Mouse (Mus musculus): ENCODE measurements around the gene Copb1.
"Not testable (repeated sequence)": the region's sequence is repeated elsewhere in the genome, so short reads cannot be mapped to it uniquely, and the experiment has no call there.

Copb1 gene

DNA sequence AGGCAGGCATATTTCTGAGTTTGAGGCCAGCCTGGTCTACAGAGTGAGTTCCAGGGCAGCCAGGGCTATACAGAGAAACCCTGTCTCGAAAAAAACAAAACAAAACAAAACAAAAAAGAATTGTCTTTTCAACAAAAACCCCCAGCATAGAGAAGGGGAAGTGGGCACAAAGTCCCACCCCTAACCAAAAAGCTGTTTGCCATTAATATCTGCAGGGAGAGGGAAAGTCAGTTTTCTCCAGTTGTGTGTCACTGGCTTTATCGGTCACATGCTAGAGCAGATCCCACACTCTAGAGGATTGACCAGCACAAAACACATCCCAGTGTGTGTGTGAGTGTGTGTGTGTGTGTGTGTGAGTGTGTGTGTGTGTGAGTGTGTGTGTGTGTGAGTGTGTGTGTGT is 59.7 kb downstream of the Copb1 start:
- POLR2A ChIA-PET, result not testable (repeated sequence)
- CTCF ChIA-PET, result interaction anchor here in 1 of 4 experiments (0.6 kb wide), 1 partner anchor 11 kb away, joined by 3 read pairs; no protein-coding TSS in a partner anchor

DNA sequence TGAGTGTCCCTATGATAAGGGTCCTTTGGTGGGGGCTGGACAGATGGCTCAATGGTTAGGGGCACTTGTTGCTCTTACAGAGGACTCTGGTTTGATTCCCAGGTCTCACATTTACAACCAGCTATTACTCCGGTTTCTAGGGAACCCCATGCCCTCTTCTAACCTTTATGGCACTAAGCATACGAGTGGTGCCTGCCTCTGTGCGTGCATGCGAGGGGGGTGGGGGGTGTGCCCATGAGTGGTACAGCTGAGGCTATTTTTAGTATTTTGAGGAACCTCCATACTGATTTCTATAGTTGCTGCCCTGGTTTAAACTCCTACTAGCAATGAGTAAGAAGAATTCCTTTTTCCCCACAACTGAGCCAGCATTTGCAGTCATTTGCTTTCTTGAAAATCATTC is 60.3 kb downstream of the Copb1 start:
- ChIA-PET POLR2A (no interaction called here), CTCF (interaction anchor here in 1 of 4 experiments (0.6 kb wide), 1 partner anchor 11 kb away, joined by 3 read pairs; no protein-coding TSS in a partner anchor)

DNA sequence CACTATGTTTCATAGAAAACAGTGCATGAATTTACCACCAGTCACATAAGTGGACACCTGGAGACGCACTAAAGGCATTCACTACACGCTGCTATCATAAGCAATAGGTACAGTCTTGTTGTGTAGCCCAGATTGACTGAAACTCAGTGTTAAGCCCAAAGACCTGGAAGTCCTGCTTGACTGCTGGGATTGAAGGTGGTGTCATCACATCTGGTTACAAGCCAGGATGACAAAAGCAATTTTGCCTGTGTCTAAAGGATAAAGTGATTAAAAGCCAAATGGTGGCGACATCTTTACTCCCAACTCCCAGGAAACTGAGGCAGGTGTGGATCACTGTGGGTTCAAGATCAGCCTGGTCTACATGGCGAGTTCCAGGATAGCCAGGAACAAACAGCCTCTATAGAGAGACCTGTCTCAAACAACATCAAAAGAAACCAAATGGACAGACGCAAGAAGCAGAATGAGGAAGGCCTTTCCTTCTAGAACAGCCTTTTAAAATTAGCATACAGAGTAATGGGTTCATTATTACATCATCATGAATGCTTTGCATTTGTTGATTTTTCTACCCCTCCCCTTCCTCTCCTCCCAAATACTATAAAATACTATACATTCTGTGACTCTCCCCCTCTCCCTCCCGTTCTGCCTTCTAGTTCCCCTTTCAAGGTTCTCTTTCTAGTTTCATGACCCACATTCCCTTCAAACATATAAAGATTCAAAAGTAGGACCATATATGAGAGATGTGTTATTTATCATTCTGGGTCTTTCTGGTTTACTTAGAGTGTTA is 61.0 kb downstream of the Copb1 start:
- CTCF ChIA-PET, result no interaction called here
- POLR2A ChIA-PET, result no interaction called here

DNA sequence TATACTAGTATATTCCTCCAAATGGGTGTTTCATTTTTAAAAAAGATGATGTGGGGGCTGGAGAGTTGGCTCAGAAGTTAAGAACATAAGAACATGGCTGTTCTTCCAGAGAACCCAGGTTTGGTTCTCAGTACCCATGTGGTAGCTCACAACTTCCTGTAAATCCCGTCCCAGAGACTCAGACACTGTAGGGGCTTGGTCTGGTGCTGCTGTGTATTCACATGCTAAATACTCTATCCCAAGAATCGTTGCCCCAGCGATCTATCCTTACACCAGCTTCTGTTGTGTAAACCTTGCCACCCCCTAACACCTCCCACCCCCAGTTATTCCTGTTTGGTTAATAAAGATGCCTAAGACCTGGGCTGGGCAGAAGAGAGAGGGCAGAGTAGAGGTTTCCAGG is 61.9 kb downstream of the Copb1 start:
- POLR2A ChIA-PET, result interaction anchor here in 1 of 4 experiments (0.6 to 2.5 kb wide), 4 partner anchors 54 to 823 kb away, joined by 3 to 6 read pairs (median 6); partner anchors contain the start of genes Btbd10 and Psma1

DNA sequence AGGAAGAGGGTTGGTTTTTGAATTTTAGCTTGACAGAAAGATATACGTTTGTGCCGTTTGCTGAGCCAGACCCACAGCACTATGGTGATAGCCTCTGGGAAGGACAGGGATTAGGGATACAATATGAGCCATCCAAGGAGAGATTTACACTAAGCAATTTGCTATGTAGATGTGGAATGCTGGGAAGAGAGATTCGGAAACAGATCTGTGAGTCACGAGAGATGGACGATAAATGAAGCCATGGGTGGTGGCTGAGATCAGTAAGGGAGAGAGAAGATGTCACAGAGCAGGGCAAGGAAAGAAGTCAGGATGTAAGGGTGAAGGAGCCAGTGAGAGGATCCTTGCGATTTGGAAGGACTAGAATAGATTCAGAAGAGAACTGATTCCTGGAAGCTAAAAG is 71.1 kb downstream of the Copb1 start:
- ChIA-PET CTCF (interaction anchor here in 1 of 4 experiments (0.6 kb wide), 1 partner anchor 11 kb away, joined by 3 read pairs; no protein-coding TSS in a partner anchor), POLR2A (interaction anchor here in 2 of 4 experiments (0.7 to 2.1 kb wide), 3 partner anchors 9 to 68 kb away, joined by 3 to 11 read pairs (median 3); no protein-coding TSS in a partner anchor)

More for the DNA sequence above, 61.9 kb downstream of the Copb1 start:
- CTCF ChIA-PET, result no interaction called here

DNA sequence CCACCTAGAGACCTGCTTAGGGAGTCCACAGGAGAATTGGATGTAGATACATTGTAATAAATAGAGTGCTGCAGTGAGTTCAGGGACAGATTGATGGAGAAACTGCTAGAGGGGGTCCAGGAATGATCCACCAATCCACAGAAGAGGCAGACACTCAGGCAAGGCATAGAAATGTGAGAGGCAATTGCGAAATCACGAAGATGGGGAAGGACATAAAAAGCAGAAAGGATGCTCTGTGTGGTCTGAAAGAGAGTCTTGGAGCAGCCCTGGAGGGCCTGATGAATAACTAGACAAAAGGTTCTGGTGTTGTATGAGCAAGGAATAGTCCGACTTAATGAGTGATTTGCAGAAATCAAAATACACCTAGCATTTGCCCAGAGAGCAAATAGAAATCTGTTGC is 71.8 kb downstream of the Copb1 start:
- CTCF ChIA-PET, result no interaction called here
- POLR2A ChIA-PET, result no interaction called here

DNA sequence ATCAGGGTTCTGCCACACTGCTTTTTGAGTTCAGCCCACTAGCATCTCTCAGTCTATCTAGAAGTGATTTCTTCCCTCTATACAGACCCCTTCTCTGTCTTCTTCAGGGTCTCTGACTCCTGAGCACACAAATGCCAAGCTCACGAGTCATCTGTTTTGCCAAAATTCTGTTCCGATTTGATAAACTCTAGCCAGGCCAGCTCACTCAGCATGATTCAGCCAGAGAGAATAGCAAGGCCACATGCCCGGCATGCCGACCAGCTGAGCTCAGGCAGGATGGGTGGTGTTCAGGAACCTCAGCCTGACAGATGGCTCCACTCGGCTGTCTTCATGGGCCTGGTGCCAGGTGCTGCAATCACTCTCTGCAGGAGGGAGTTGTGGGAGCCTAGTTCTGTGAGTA is 73.1 kb downstream of the Copb1 start:
- ChIA-PET POLR2A (interaction anchor here in 1 of 4 experiments (0.5 to 1.3 kb wide), 2 partner anchors 13 to 35 kb away, joined by 3 to 5 read pairs; no protein-coding TSS in a partner anchor), CTCF (no interaction called here)

DNA sequence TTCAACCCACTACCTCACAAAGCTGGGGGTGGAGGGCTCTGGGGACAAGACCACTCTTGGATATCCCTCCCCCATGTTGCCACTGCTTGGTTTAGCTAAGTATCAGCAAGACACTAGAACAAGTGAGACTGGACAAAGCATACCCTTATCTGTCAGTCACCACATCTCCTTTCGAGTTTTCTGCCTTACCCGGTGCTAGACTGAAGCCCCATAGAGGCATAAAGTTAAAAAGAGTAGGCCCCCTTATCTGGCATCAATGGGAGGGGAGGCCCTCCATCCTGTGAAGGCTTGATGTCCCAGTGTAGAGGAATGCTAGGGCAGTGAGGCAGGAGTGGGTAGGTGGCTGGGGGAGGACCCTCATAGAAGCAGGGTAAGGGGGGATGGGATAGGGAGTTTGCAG is 77.9 kb downstream of the Copb1 start:
- CTCF ChIA-PET, result no interaction called here
- POLR2A ChIA-PET, result no interaction called here

DNA sequence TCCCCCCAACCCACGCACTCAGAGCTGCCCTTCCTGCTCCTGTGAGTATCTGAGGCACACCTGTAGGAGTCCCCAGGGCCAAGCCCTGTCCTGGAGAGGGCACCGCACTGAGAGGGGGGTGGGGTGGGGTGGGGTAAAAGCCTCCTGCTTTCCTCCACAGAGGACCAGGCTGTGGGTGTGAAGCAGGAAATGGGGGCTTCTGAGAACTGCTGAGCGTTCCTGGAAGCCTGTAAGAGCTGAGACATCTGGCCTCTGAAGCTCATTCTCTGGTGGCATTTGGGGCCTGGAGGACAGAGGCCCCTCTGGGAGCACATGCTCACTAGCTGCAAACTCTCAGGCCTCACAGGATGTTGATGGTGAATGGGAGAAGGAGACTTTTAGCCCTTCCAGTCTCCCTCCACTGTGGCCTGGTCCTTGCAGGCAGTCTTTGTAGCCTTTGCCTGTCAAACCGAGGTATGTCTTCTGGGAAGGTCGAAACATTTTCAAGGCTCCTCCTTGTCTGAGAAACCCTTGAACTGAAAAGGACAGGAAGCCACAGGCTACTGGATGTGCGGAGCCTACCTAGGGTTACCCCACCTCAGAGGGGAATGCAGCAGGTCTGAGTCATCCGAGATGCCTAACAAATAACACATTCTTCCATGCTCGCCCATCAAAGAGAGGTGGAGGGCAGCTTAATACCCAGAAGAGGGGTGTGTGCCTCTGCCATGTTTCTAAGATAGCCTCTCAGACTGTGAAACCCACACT is 83.0 kb downstream of the Copb1 start:
- POLR2A ChIA-PET, result interaction anchor here in 1 of 4 experiments (0.8 to 1.0 kb wide), 4 partner anchors 16 to 55 kb away, joined by 3 to 4 read pairs (median 3); no protein-coding TSS in a partner anchor
- CTCF ChIA-PET, result interaction anchor here in 1 of 4 experiments (0.6 kb wide), 1 partner anchor 42 kb away, joined by 3 read pairs; no protein-coding TSS in a partner anchor

DNA sequence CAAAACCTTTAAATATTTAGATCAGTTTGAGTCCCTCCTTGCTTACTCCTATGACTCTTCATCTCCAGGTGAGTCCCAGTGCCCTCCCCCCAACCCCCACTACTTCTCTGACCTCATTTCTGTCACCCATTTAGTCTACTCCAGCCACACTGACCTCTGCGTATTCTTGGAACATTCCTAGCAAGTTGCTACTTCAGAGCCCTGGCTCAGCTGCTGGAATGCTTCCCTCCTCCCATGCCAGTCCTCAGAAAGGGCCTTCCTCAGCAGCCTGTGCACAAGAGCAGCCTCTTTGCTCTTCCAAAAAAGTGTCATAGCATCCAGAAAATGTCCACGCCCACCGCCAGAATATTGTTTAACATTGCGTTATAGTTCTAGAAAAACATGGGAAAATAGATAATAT is 84.5 kb downstream of the Copb1 start:
- ChIA-PET CTCF (interaction anchor here in 1 of 4 experiments (0.7 kb wide), 1 partner anchor 432 kb away, joined by 3 read pairs; no protein-coding TSS in a partner anchor), POLR2A (no interaction called here)

DNA sequence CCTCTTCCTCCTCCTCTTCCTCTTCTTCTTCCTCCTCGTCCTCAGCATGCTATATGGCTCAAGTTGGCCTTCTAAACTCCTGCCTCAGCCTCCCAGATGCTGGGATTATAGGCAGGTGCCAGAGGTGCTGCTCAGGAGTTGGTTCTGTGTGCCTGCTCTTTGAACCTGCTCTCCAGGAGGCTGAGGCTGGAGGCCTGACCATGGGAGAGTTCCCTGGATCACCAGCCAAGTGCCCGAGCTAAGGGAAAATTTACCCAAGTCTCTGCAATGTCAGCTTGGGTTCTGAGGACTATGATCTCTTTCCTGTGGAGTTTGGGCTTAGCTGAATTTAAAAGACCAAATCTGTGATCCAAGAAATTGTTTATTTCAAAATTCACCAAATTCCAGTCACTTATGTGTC is 85.1 kb downstream of the Copb1 start:
- POLR2A ChIA-PET, result interaction anchor here in 1 of 4 experiments (1.6 kb wide), 2 partner anchors 12 to 37 kb away, joined by 3 to 4 read pairs; no protein-coding TSS in a partner anchor
- CTCF ChIA-PET, result no interaction called here

All from embryonic stem cell, embryonic (primary cell).